10 mouse cellular contexts compared by ENCODE assay signal in the genomic region with DNA sequence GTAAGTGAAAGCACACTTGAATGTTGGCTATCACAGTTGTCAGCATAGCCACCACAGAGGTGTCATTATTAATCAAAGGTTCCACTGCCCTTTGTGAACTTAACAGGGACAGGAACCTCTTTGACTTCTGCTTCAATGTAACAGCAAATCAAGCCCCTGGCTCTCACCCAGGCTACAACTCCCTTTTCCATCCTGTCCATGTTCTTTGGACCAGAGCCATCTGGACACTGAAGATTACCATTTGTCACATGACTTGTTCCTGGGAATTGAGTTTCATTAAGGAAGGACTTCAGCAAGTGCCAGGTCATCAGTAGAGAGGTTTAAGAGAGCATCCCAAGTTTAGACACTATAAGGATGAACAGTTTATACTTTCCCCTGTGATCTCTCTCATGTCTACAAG. TPM values are rescaled to one million over a fixed set of nuclear protein-coding genes. Genes with fewer than 3 reads are reported as not detected.
DNase-seq lines count a peak whose midpoint lies in the region; ATAC-seq and TF ChIP-seq lines count a peak whose summit lies in the region.
"Had no signal": no experiment of that assay in that cellular context is flagged by ENCODE, and none has a peak within 500 bp of the region (broad histone marks: within the 10 kb centered on the region; RNA-seq: fewer than 3 reads in every experiment).

No protein-coding gene starts in this region.

- H3K27me3 ChIP-seq in liver, adult 2 months (ENCODE audit: control insufficient read depth, insufficient read depth, low read length), result no peaks in the 10 kb centered on the region
- H3K27me3 ChIP-seq in thymus, adult 2 months (ENCODE audit: control insufficient read depth, insufficient read depth, low read length), result no peaks in the 10 kb centered on the region
- H3K27me3 ChIP-seq in intestine, embryonic 15.5 days (replicated peaks), result no peaks in the 10 kb centered on the region
- H3K27me3 ChIP-seq: Patski had no signal

- H3K36me3 ChIP-seq in liver, adult 2 months (ENCODE audit: control insufficient read depth, insufficient read depth, low read length), result no peaks in the 10 kb centered on the region
- no peaks in the 10 kb centered on the region for H3K36me3 ChIP-seq in thymus, adult 2 months (ENCODE audit: control insufficient read depth, insufficient read depth, low read length)
- no peaks in the 10 kb centered on the region for H3K36me3 ChIP-seq in intestine, embryonic 15.5 days

- DNase-seq in adrenal gland, adult 2 months, result peak; percentile 59
- DNase-seq in adrenal gland, postnatal 4 days (ENCODE audit: low spot score in 2 of 2), result no peak
- DNase-seq in liver, adult 2 months (ENCODE audit: extremely low read depth, low read depth, low spot score), result peak; percentile 46
- no peak for DNase-seq in liver
- DNase-seq in heart, postnatal 4 days, result peak; percentile 64
- DNase-seq in lung, postnatal 4 days, result peak; percentile 57 to 60
- DNase-seq in thymus, adult 2 months, result no peak
- DNase-seq: liver, postnatal 0 days had no signal

- TF ChIP-seq CTCF in liver, adult 2 months (IDR thresholded peaks at IDR 0.05; ENCODE audit: low read depth, low read length), result no peak
- TF ChIP-seq CTCF in thymus, adult 2 months (IDR thresholded peaks at IDR 0.05; ENCODE audit: borderline replicate concordance, control insufficient read depth, extremely low read depth, insufficient read depth, low read length, poor library complexity), result no peak

- no peak overlapping the region for H3K27ac ChIP-seq in liver, adult 2 months (replicated peaks; ENCODE audit: insufficient read depth, low read depth, low read length)
- no peak overlapping the region for H3K27ac ChIP-seq in thymus, adult 2 months (ENCODE audit: control insufficient read depth, insufficient read depth, low read length)
- no peak overlapping the region for H3K27ac ChIP-seq in intestine, embryonic 15.5 days

- no peaks in the 10 kb centered on the region for H3K79me2 ChIP-seq in liver, adult 2 months (ENCODE audit: control insufficient read depth, insufficient read depth, low read length)

- no peak overlapping the region for H3K4me2 ChIP-seq in intestine, embryonic 15.5 days (replicated peaks)

- no peak for ATAC-seq in intestine, embryonic 15.5 days
- ATAC-seq: liver, postnatal 0 days; Patski had no signal

- H3K9ac ChIP-seq in liver, adult 2 months (ENCODE audit: low read depth, low read length), result no peak overlapping the region
- H3K9ac ChIP-seq in intestine, embryonic 15.5 days, result no peak overlapping the region
- H3K9ac ChIP-seq: liver, postnatal 0 days had no signal

- TF ChIP-seq POLR2A in liver, adult 2 months (IDR thresholded peaks at IDR 0.05; ENCODE audit: extremely low read depth, insufficient read depth, low read length), result no peak
- no peak for TF ChIP-seq POLR2A in thymus, adult 2 months (IDR thresholded peaks at IDR 0.05; ENCODE audit: control insufficient read depth, extremely low read depth, insufficient read depth, low read length, poor library complexity)

- peaks cover 12% of the 10 kb centered on the region for H3K4me1 ChIP-seq in liver, adult 2 months (ENCODE audit: control insufficient read depth, insufficient read depth, low read length)
- no peaks in the 10 kb centered on the region for H3K4me1 ChIP-seq in thymus, adult 2 months (replicated peaks; ENCODE audit: control insufficient read depth, insufficient read depth, low read length)
- peaks cover 23% of the 10 kb centered on the region for H3K4me1 ChIP-seq in intestine, embryonic 15.5 days (replicated peaks)

- no peaks in the 10 kb centered on the region for H3K9me3 ChIP-seq in intestine, embryonic 15.5 days

- H3K4me3 ChIP-seq in liver, adult 2 months (ENCODE audit: insufficient read depth, low read depth, low read length), result no peak overlapping the region
- no peak overlapping the region for H3K4me3 ChIP-seq in thymus, adult 2 months (ENCODE audit: control insufficient read depth, insufficient read depth, low read length)
- H3K4me3 ChIP-seq in intestine, embryonic 15.5 days (replicated peaks), result no peak overlapping the region

RNA-seq across cellular contexts. Expression of gene Cyp26b1, which starts 44.5 kb away (rescaled TPM):
- 10 to 100 TPM; 25.6 to 28.6 TPM for total RNA-seq in adrenal gland, adult 2 months (2021)
- polyA plus RNA-seq in adrenal gland, adult 2 months (2012; rRNA removed), result 1.2 and 6.4 TPM in 2 replicates
- 10 to 100 TPM; 18.7 to 21.0 TPM for total RNA-seq in adrenal gland, postnatal 4 days (2021)
- total RNA-seq in liver, adult 2 months (2014; rRNA removed), result 0.18 and 1.0 TPM in 2 replicates
- 0.22 and 7.5 TPM in 2 replicates for polyA plus RNA-seq in liver, adult 2 months (2012; rRNA removed)
- total RNA-seq in heart, postnatal 4 days (2021), result 1 to 10 TPM; 2.1 to 2.3 TPM
- polyA plus RNA-seq in thymus, adult 2 months (2012; rRNA removed), result 6.6 and 6.7 TPM in 2 replicates
- polyA plus RNA-seq in intestine, embryonic 15.5 days (2015; fragmentation: Nextera tagmentation; extraction: Ambion mirVana), result 2.0 and 2.6 TPM in 2 replicates

Comparison
In these comparisons a context has a peak if more than half of its experiments do, and no peak if none do; other contexts are left out.
1. DNase-seq: peak in adrenal gland, adult 2 months (single experiment), liver, adult 2 months (single experiment), heart, postnatal 4 days (single experiment) and lung, postnatal 4 days (2 of 2); none in adrenal gland, postnatal 4 days (0 of 2), liver (single experiment) and thymus, adult 2 months (single experiment).